Mouse (Mus musculus) kidney, adult 2 months (tissue): ENCODE measurements at regions not wholly inside any gene's neighbourhood (a gene's known extent, or its start where the extent isn't known, plus 50 kb on each side); places are given as distances from the start of the nearest gene placed in this dataset.

ENCODE experiments used
- DNase-seq: peaks from one replicate; pipeline ENCODE4 v3.0.0; 2021
- H3K27ac ChIP-seq: fragments of 200-500 bp; 2 replicates; pipeline ENCODE4 v1.5.1; 2012; ENCODE audit warnings: low read depth, low read length, control low read depth, inconsistent platforms; ENCODE audit not compliant: insufficient read depth
- H3K27me3 ChIP-seq: fragments of 200-500 bp; replicated peaks from 2 replicates; pipeline ENCODE4 v1.6.1; 2012; ENCODE audit warnings: mild to moderate bottlenecking, moderate library complexity, low read length, inconsistent platforms; ENCODE audit not compliant: control insufficient read depth, insufficient read depth
- H3K36me3 ChIP-seq: fragments of 200-500 bp; 2 replicates; pipeline ENCODE4 v1.6.1; 2012; ENCODE audit warnings: mild to moderate bottlenecking, moderate library complexity, low read length, inconsistent platforms; ENCODE audit not compliant: control insufficient read depth, insufficient read depth
- H3K4me1 ChIP-seq: fragments of 200-500 bp; 2 replicates; pipeline ENCODE4 v1.6.1; 2011; ENCODE audit warnings: low read length; ENCODE audit not compliant: control insufficient read depth, insufficient read depth
- H3K4me3 ChIP-seq: fragments of 200-500 bp; 2 replicates; pipeline ENCODE4 v1.5.1; 2011; ENCODE audit warnings: mild to moderate bottlenecking, low read depth, low read length, control low read depth; ENCODE audit not compliant: insufficient read depth
- CTCF ChIP-seq: fragments of 200-500 bp; conservative IDR thresholded peaks from 2 replicates; pipeline ENCODE4 v1.5.1; 2011; ENCODE audit warnings: low read depth, mild to moderate bottlenecking, control low read depth, low read length, moderate library complexity, mixed read lengths; ENCODE audit not compliant: insufficient read depth, insufficient read length
- POLR2A ChIP-seq: fragments of 200-500 bp; IDR thresholded peaks from one replicate; pipeline ENCODE4 v1.6.1; 2011; ENCODE audit warnings: low read depth, low read length, control low read depth
- WGBS: fragments of 180-500 bp; shearing (Covaris S2); methylation state at CpG from one replicate; pipeline ENCODE4 v1.1.7; 2018; 5-methylcytosine and 5-hydroxymethylcytosine counted together

GRCm38 (mm10) chr13:26552122-26552521 lies 217.8 kb downstream of the Hdgfl1 start:
- WGBS: 81% methylated on average over 3 of the region's 3 CpGs
- no peaks in the 10 kb centered on the region for H3K36me3 ChIP-seq
- no peak overlapping the region for H3K27ac ChIP-seq
- H3K27me3 ChIP-seq: no peaks in the 10 kb centered on the region
- no peak for DNase-seq
- no peaks in the 10 kb centered on the region for H3K4me1 ChIP-seq
- H3K4me3 ChIP-seq: no peak overlapping the region
- TF ChIP-seq POLR2A (no peak), CTCF (no peak)

- Histone ChIP-seq H3K4me3 (no peak overlapping the region), H3K4me1 (no peaks in the 10 kb centered on the region), H3K36me3 (no peaks in the 10 kb centered on the region), H3K27me3 (no peaks in the 10 kb centered on the region), H3K27ac (no peak overlapping the region)
- no peak for DNase-seq
- TF ChIP-seq CTCF (no peak), POLR2A (no peak)
- WGBS: 47% methylated on average over 1 of the region's 1 CpGs
Measured at GRCm38 (mm10) chr13:26538928-26539327, 231.0 kb downstream of the Hdgfl1 start.

GRCm38 (mm10) chr13:26536575-26536974 lies 233.4 kb downstream of the Hdgfl1 start:
- H3K4me1 ChIP-seq: no peaks in the 10 kb centered on the region
- no peak overlapping the region for H3K27ac ChIP-seq
- H3K36me3 ChIP-seq: no peaks in the 10 kb centered on the region
- no peak for TF ChIP-seq POLR2A
- TF ChIP-seq CTCF: no peak
- no peak overlapping the region for H3K4me3 ChIP-seq
- H3K27me3 ChIP-seq: no peaks in the 10 kb centered on the region
- DNase-seq: no peak
- 23% methylated on average over 2 of the region's 2 CpGs for WGBS

GRCm38 (mm10) chr13:26532761-26533160 lies 237.2 kb downstream of the Hdgfl1 start:
- Histone ChIP-seq H3K27ac (no peak overlapping the region), H3K36me3 (no peaks in the 10 kb centered on the region), H3K4me1 (no peaks in the 10 kb centered on the region), H3K4me3 (no peak overlapping the region), H3K27me3 (no peaks in the 10 kb centered on the region)
- DNase-seq: no peak
- no peak for TF ChIP-seq CTCF
- TF ChIP-seq POLR2A: no peak

- TF ChIP-seq POLR2A: no peak
- TF ChIP-seq CTCF: no peak
- Histone ChIP-seq H3K27ac (no peak overlapping the region), H3K4me3 (no peak overlapping the region), H3K4me1 (no peaks in the 10 kb centered on the region), H3K36me3 (no peaks in the 10 kb centered on the region), H3K27me3 (no peaks in the 10 kb centered on the region)
- no peak for DNase-seq
- 46% methylated on average over 1 of the region's 1 CpGs for WGBS
Measured at GRCm38 (mm10) chr13:26519054-26519453, 250.9 kb downstream of the Hdgfl1 start.

GRCm38 (mm10) chr13:26518425-26518824 lies 251.5 kb downstream of the Hdgfl1 start:
- Histone ChIP-seq H3K27me3 (no peaks in the 10 kb centered on the region), H3K4me1 (no peaks in the 10 kb centered on the region), H3K4me3 (no peak overlapping the region), H3K36me3 (no peaks in the 10 kb centered on the region), H3K27ac (no peak overlapping the region)
- TF ChIP-seq CTCF (no peak), POLR2A (no peak)
- DNase-seq: no peak
- 88% methylated on average over 5 of the region's 5 CpGs for WGBS

GRCm38 (mm10) chr13:26517646-26518045 lies 252.3 kb downstream of the Hdgfl1 start:
- no peak for DNase-seq
- H3K4me3 ChIP-seq: no peak overlapping the region
- no peak overlapping the region for H3K27ac ChIP-seq
- no peaks in the 10 kb centered on the region for H3K27me3 ChIP-seq
- TF ChIP-seq CTCF: no peak
- WGBS: 72% methylated on average over 4 of the region's 4 CpGs
- no peaks in the 10 kb centered on the region for H3K4me1 ChIP-seq
- no peaks in the 10 kb centered on the region for H3K36me3 ChIP-seq

GRCm38 (mm10) chr13:26510448-26510847 lies 259.5 kb downstream of the Hdgfl1 start:
- no peak for TF ChIP-seq CTCF
- no peak for TF ChIP-seq POLR2A
- DNase-seq: no peak

More at GRCm38 (mm10) chr13:26510448-26510847, 259.5 kb downstream of the Hdgfl1 start:
- WGBS: 62% methylated on average over 4 of the region's 4 CpGs
- no peaks in the 10 kb centered on the region for H3K27me3 ChIP-seq
- no peak overlapping the region for H3K4me3 ChIP-seq
- H3K36me3 ChIP-seq: no peaks in the 10 kb centered on the region
- no peak overlapping the region for H3K27ac ChIP-seq
- H3K4me1 ChIP-seq: no peaks in the 10 kb centered on the region
